Mouse (Mus musculus) 416B (cell line): ENCODE data around the gene Itgb2.
A peak's percentile ranks its signal among the peaks of the same experiment; 100 is the strongest.

Experiments used
- DNase-seq: peaks from one replicate; pipeline ENCODE4 v3.0.0; 2011; ENCODE audit warnings: low read depth

Itgb2 gene

GRCm38 (mm10) chr10:77516379-77516951 is 13.6 kb upstream of the Itgb2 start:
- peak; percentile 32 for DNase-seq

- peak; percentile 81 for DNase-seq
These were observed 12.9 kb upstream of the Itgb2 start for GRCm38 (mm10) chr10:77517066-77517620.

- no peak for DNase-seq
These were observed 12.3 kb upstream of the Itgb2 start for GRCm38 (mm10) chr10:77517801-77518200.

GRCm38 (mm10) chr10:77519191-77519590 is 10.9 kb upstream of the Itgb2 start:
- peak; percentile 80 for DNase-seq

GRCm38 (mm10) chr10:77520497-77520896 is 9.6 kb upstream of the Itgb2 start:
- DNase-seq = peak; percentile 76

- DNase-seq = peak; percentile 58
These were observed 7.9 kb upstream of the Itgb2 start for GRCm38 (mm10) chr10:77522021-77522731.

- no peak for DNase-seq
These were observed 7.3 kb upstream of the Itgb2 start for GRCm38 (mm10) chr10:77522746-77523145.

- peak; percentile 28 for DNase-seq
These were observed 6.7 kb upstream of the Itgb2 start for GRCm38 (mm10) chr10:77523321-77523720.

GRCm38 (mm10) chr10:77526488-77526887 is 3.6 kb upstream of the Itgb2 start:
- DNase-seq = no peak

- no peak for DNase-seq
These were observed 1.4 kb upstream of the Itgb2 start for GRCm38 (mm10) chr10:77528634-77529033.

- peak; percentile 92 for DNase-seq
These were observed 1.3 kb downstream of the Itgb2 start for GRCm38 (mm10) chr10:77531026-77532019.

GRCm38 (mm10) chr10:77532020-77532413 is 2.0 kb downstream of the Itgb2 start:
- no peak for DNase-seq

- peak; percentile 55 for DNase-seq
These were observed 6.7 kb downstream of the Itgb2 start for GRCm38 (mm10) chr10:77536727-77537126.

- no peak for DNase-seq
These were observed 7.5 kb downstream of the Itgb2 start for GRCm38 (mm10) chr10:77537215-77538209.

- DNase-seq = peak; percentile 67
These were observed 9.4 kb downstream of the Itgb2 start for GRCm38 (mm10) chr10:77539320-77539945.

- DNase-seq = no peak
These were observed 10.6 kb downstream of the Itgb2 start for GRCm38 (mm10) chr10:77540576-77541102.

GRCm38 (mm10) chr10:77541864-77542666 is 12.0 kb downstream of the Itgb2 start:
- DNase-seq = no peak

GRCm38 (mm10) chr10:77543226-77543625 is 13.2 kb downstream of the Itgb2 start:
- DNase-seq = peak; percentile 63

GRCm38 (mm10) chr10:77544916-77545315 is 14.9 kb downstream of the Itgb2 start:
- DNase-seq = peak; percentile 75
